Mouse (Mus musculus): Measurements from ENCODE around the gene Tmtc2.
"Not testable (repeated sequence)": the region's sequence is repeated elsewhere in the genome, so short reads cannot be mapped to it uniquely, and the experiment has no call there.

DNA sequence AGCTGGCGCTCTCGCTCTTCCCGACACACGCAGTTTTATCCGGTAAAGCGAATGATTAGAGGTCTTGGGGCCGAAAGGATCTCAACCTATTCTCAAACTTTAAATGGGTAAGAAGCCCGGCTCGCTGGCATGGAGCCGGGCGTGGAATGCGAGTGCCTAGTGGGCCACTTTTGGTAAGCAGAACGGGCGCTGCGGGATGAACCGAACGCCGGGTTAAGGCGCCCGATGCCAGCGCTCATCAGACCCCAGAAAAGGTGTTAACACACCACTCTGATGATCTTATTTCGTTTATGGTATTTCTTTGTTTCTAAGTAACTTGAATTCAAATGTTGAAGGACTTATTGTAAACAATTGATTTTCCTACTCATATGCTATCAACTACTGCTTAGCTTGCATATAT, 336.0 kb downstream of the Tmtc2 start:
- TF ChIP-seq POLR2A (IDR thresholded peaks at IDR 0.05; ENCODE audit: extremely low read depth, insufficient read depth, low read length); CTCF (IDR thresholded peaks at IDR 0.05; ENCODE audit: low read depth, low read length): not testable (repeated sequence)
